Mouse (Mus musculus): ENCODE results near the gene Hoxa5.

DNA sequence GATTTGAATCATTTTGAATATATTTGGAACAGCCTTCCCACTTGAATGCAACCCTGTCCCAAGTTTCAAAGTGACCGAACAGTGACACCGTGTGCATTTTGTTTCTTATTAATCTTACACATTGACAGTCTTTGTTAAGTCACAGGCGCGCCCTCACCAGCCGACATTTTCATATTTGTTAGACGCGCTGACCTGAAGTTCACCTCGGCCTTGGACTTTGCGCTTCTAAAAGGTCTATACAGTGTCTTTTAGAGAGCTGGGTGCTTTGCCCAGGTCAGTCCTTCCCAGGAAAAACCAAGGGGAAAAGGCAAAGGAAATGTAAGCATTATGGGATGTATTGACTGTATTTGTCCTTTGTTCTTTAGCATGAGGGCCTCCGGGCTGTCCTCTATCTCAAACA is 9.7 kb downstream of the Hoxa5 start:
- TF ChIP-seq CTCF (IDR thresholded peaks at IDR 0.05) (no peak), POLR2A (IDR thresholded peaks at IDR 0.05; ENCODE audit: insufficient read depth, low read depth, low read length) (no peak)
